Mouse (Mus musculus) heart, adult 9 months (tissue): Measurements from ENCODE around the gene Tmx2.
A peak's percentile ranks its signal among the peaks of the same experiment; 100 is the strongest.
"Not testable (repeated sequence)": the region's sequence is repeated elsewhere in the genome, so short reads cannot be mapped to it uniquely, and the experiment has no call there.

Source experiments
- DNase-seq, 2 experiments: peaks; one replicate each; pipeline ENCODE4 v3.0.0; 2022; ENCODE audit warnings: low spot score in 2 of 2

Tmx2 gene

GRCm38 (mm10) chr2:84688080-84688844, 9.3 kb upstream of the Tmx2 start:
- no peak for DNase-seq

DNA sequence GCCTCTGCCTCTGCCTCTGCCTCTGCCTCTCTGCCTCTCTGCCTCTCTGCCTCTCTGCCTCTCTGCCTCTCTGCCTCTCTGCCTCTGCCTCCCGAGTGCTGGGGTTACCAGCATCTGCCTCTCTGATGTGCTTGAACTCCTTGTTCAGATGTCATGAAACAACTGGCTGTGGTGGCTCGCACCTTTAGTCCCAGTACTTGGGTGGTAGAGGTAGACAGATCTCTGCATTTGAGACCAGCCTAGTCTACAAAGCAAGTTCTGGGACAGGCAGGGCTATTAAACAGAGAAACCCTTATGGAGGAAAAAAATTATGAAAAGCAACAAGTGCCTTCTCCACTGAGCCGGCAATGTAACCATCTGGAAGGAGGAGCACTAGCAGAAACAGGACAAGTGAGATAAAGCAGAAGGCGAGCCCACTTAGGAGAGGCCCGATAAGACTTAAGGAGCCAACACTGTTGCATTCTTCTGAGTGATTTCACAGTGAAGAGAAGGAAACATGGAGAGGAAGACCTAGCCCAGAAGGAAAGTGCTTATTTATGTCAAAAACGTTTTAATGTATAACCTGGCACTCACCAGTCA, 3.8 kb upstream of the Tmx2 start:
- no peak for DNase-seq

GRCm38 (mm10) chr2:84677968-84678880, 716 bp downstream of the Tmx2 start, which contains the start of the genes Gm28635 and Med19:
Gm28635 (minus strand) TSS chr2:84678041.
Med19 (plus strand) TSS chr2:84678402.
- peak; percentile 99 to 100 for DNase-seq

- DNase-seq, result no peak
These were observed 1.5 kb downstream of the Tmx2 start for GRCm38 (mm10) chr2:84677270-84677967.

GRCm38 (mm10) chr2:84671535-84671934, 7.4 kb downstream of the Tmx2 start:
- DNase-seq, result not testable (repeated sequence)

DNA sequence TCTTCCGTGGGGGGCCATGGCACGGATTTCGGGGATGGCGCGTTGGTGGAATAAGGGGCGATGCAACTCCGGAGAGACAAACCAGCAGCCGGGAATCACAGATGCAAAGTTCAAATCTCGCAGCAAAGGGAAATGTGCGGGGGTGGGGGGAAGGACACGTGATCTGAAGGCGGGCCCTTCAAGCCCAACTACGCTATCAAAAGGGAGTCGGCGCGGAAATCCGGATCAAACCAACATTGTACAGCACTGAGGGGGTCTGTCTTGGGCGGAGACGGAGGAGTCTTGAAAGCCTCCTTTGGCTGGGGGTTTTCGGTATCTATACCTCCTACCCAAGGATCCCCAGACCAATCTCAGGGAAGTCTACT, 8.4 kb downstream of the Tmx2 start, which contains the start of gene Selenoh:
Selenoh (minus strand) TSS at position 202 of the 365 bp plus-strand sequence.
- peak; percentile 81 to 83 for DNase-seq

- DNase-seq, result no peak
These were observed 8.9 kb downstream of the Tmx2 start for GRCm38 (mm10) chr2:84669828-84670568.

- DNase-seq, result no peak
These were observed 12.9 kb downstream of the Tmx2 start for GRCm38 (mm10) chr2:84666081-84666480.

DNA sequence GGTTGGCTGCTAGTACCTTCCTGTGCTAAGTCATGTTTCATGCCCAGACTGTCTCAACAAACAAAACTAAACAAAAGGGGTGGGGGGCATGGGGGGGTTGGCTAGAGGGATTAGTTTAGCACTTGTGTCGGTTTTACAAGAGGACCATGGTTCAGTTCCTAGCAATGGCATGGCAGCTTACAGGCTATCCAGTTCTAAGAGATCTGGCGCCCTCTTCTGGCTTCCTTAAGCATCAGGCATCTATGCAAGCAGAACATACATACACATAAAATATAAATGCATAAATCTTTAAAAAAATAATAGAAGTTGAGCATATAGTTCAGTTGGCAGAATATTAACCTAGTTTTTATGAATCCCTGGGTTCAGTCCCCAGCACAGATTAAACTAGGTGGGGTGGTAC, 16.1 kb downstream of the Tmx2 start:
- DNase-seq, result peak in 1 of 2 experiments; percentile 28

DNA sequence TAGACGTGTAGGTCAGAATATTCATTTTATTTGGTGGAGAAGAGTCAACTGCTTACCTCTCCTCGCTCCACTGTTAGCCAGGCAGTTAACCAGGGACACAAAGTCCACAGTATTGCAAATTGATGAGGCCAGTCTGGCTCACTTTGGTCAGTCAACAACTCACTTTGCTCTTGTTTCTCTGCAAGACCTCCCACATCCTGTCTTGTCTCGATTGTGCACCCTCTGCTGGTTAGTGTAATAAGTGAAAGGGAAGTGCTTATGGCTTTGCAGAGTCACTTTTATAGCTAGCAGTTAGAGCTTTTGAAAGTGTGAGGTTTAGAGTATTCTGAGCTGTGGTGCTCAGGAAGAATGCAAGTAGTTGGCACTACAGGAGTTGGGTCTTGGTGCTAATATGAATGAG, 18.7 kb downstream of the Tmx2 start:
- DNase-seq, result peak; percentile 40 to 58

- no peak for DNase-seq
These were observed 20.1 kb downstream of the Tmx2 start, which contains the start of gene Btbd18 for GRCm38 (mm10) chr2:84658806-84659205. Btbd18 (plus strand) TSS chr2:84659079.

DNA sequence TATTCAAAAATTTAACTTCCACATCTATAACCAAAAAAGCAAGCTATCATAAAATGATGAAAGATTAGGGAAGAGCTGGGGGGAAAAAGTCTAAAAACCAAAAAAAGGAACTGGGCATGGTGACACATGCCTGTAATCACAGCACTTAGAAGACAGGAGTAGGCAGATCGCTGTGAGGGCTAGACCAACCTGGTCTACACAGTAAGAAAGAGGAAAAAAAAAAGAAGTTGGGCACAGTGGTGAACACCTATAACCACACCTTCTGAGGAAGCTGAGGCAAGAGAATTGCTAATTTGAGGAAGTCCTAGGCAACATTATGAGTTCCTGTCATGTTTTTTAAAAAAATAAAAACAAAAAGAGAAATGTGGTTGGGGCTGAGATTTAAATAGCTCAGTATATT, 23.1 kb downstream of the Tmx2 start:
- no peak for DNase-seq

DNA sequence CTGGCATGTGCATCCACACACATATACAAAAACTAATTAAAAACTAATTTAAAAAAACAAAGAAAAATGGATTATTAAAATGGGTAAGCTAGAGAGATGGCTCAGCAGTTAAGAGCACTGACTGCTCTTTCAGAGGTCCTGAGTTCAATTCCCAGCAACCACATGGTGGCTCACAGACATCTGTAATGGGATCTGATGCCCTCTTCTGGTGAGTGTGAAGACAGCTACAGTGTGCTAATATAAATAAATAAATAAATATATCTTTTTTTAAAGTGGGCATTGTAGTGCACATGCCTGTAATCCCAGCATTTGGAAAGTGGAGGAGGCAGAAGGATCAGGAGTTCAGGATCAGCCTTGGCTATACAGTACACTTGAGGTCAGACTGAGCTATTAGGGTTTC, 25.6 kb downstream of the Tmx2 start:
- no peak for DNase-seq

- peak; percentile 92 to 93 for DNase-seq
These were observed 28.3 kb downstream of the Tmx2 start, which contains the start of gene Ctnnd1 for GRCm38 (mm10) chr2:84650464-84651195. Ctnnd1 (minus strand) TSS chr2:84650765.

- DNase-seq, result peak; percentile 27 to 38
These were observed 29.3 kb downstream of the Tmx2 start for GRCm38 (mm10) chr2:84649674-84650073.

GRCm38 (mm10) chr2:84648369-84648768, 30.6 kb downstream of the Tmx2 start:
- no peak for DNase-seq

- no peak for DNase-seq
These were observed 31.8 kb downstream of the Tmx2 start for GRCm38 (mm10) chr2:84647051-84647568.

- no peak for DNase-seq
These were observed 32.8 kb downstream of the Tmx2 start for GRCm38 (mm10) chr2:84646138-84646537.

GRCm38 (mm10) chr2:84640833-84641232, 38.1 kb downstream of the Tmx2 start:
- DNase-seq, result no peak
